Comparison of ENCODE assay signal across 8 mouse cellular contexts in the genomic region with DNA sequence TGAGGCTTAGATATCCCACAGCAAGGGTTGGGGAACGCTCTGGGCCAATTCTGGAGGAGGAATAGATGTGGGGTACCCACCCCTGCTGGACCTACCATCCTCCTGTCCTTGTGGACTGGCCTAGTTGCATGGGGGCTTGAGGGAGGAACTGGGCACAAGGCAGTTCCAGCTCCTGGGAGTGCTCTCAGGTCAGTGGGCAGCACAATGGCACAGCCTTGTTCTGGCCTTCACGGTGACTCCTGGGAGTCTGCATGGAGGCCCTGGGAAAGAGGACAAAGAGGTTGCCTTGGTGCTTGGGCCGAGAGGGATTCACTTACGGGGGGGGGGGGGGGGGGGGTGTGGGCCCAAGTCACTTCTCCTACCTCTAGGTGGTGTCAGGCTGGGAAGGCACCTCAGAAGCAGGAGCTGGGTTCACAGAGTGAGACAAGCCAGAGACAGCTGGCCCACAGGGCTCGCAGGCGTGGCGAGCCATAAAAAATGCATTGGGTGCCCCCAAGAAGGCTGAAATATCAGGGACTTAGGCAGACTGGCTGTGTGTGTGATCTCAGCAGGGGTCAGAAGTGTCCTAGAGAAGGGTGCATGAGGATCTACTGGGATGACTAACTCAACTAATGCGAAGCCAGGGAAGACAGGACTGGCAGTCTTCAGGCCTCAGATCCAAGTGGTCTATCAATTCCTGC.
A peak's percentile ranks its signal among the peaks of the same experiment; 100 is the strongest.
DNase-seq lines count a peak whose midpoint lies in the region; ATAC-seq and TF ChIP-seq lines count a peak whose summit lies in the region.

No protein-coding gene starts in this region.

- peak overlapping the region; percentile 99 for H3K27ac ChIP-seq in forebrain, embryonic 10.5 days
- H3K27ac ChIP-seq in kidney, adult 2 months (ENCODE audit: insufficient read depth, low read depth, low read length), result peak overlapping the region; percentile 100
- peak overlapping the region; percentile 100 for H3K27ac ChIP-seq in midbrain, embryonic 13.5 days

- peaks cover 97% of the 10 kb centered on the region for H3K4me1 ChIP-seq in forebrain, embryonic 10.5 days
- H3K4me1 ChIP-seq in kidney, adult 2 months (ENCODE audit: control insufficient read depth, insufficient read depth, low read length), result peaks cover 68% of the 10 kb centered on the region
- H3K4me1 ChIP-seq in midbrain, embryonic 13.5 days (replicated peaks), result peaks cover 88% of the 10 kb centered on the region

- peak overlapping the region; percentile 52 for H3K4me2 ChIP-seq in midbrain, embryonic 13.5 days (replicated peaks)

- H3K36me3 ChIP-seq in forebrain, embryonic 10.5 days (replicated peaks), result no peaks in the 10 kb centered on the region
- no peaks in the 10 kb centered on the region for H3K36me3 ChIP-seq in kidney, adult 2 months (ENCODE audit: control insufficient read depth, insufficient read depth, low read length)
- H3K36me3 ChIP-seq in midbrain, embryonic 13.5 days, result no peaks in the 10 kb centered on the region

- no peak for TF ChIP-seq POLR2A in kidney, adult 2 months (IDR thresholded peaks at IDR 0.05; ENCODE audit: low read depth, low read length)

- WGBS in forebrain, embryonic 10.5 days, result 16% methylated on average over 8 of the region's 8 CpGs
- 20% methylated on average over 8 of the region's 8 CpGs for WGBS in kidney, adult 2 months
- 13% methylated on average over 7 of the region's 8 CpGs for WGBS in midbrain, embryonic 13.5 days

- TF ChIP-seq CTCF in kidney, adult 2 months (conservative IDR thresholded peaks at IDR 0.05; ENCODE audit: insufficient read depth, insufficient read length, low read depth, low read length), result no peak

- H3K9ac ChIP-seq in midbrain, embryonic 13.5 days (replicated peaks), result peak overlapping the region; percentile 69

- peak; percentile 65 for DNase-seq in embryo, embryonic 10.5 days (ENCODE audit: low spot score)
- no peak for DNase-seq in embryo, embryonic 10 days (ENCODE audit: low spot score)
- DNase-seq in Muller cell, postnatal 12 days (ENCODE audit: inconsistent ontology term), result peak; percentile 41
- peak; percentile 52 for DNase-seq in forebrain, embryonic 10.5 days (ENCODE audit: extremely low spot score, low spot score)
- DNase-seq in kidney, adult 2 months, result peak; percentile 59
- DNase-seq in layer of hippocampus, postnatal 36 days, result no peak
- no peak for DNase-seq in frontal cortex, postnatal 25 days (ENCODE audit: low spot score in 2 of 2)

- no peaks in the 10 kb centered on the region for H3K27me3 ChIP-seq in forebrain, embryonic 10.5 days (ENCODE audit: poor library complexity, severe bottlenecking)
- H3K27me3 ChIP-seq in kidney, adult 2 months (replicated peaks; ENCODE audit: control insufficient read depth, insufficient read depth, low read length), result no peaks in the 10 kb centered on the region
- no peaks in the 10 kb centered on the region for H3K27me3 ChIP-seq in midbrain, embryonic 13.5 days

- H3K4me3 ChIP-seq in forebrain, embryonic 10.5 days, result peak overlapping the region; percentile 49
- peak overlapping the region; percentile 43 for H3K4me3 ChIP-seq in kidney, adult 2 months (ENCODE audit: insufficient read depth, low read depth, low read length)
- peak overlapping the region; percentile 24 for H3K4me3 ChIP-seq in midbrain, embryonic 13.5 days (replicated peaks)

- no peaks in the 10 kb centered on the region for H3K9me3 ChIP-seq in forebrain, embryonic 10.5 days
- H3K9me3 ChIP-seq in midbrain, embryonic 13.5 days, result no peaks in the 10 kb centered on the region

- ATAC-seq in midbrain, embryonic 13.5 days, result no peak

Comparison
In these comparisons a context has a peak if more than half of its experiments do, and no peak if none do; other contexts are left out.
1. DNase-seq: peak in embryo, embryonic 10.5 days (single experiment), Muller cell, postnatal 12 days (single experiment), forebrain, embryonic 10.5 days (single experiment) and kidney, adult 2 months (single experiment); none in embryo, embryonic 10 days (single experiment), layer of hippocampus, postnatal 36 days (0 of 2) and frontal cortex, postnatal 25 days (0 of 2).
2. Peak in every context shown above with its lines, with median percentiles within 50 percentile points of each other: H3K27ac ChIP-seq and H3K4me3 ChIP-seq.